Mouse (Mus musculus): ENCODE data around the gene Ints11.

DNA sequence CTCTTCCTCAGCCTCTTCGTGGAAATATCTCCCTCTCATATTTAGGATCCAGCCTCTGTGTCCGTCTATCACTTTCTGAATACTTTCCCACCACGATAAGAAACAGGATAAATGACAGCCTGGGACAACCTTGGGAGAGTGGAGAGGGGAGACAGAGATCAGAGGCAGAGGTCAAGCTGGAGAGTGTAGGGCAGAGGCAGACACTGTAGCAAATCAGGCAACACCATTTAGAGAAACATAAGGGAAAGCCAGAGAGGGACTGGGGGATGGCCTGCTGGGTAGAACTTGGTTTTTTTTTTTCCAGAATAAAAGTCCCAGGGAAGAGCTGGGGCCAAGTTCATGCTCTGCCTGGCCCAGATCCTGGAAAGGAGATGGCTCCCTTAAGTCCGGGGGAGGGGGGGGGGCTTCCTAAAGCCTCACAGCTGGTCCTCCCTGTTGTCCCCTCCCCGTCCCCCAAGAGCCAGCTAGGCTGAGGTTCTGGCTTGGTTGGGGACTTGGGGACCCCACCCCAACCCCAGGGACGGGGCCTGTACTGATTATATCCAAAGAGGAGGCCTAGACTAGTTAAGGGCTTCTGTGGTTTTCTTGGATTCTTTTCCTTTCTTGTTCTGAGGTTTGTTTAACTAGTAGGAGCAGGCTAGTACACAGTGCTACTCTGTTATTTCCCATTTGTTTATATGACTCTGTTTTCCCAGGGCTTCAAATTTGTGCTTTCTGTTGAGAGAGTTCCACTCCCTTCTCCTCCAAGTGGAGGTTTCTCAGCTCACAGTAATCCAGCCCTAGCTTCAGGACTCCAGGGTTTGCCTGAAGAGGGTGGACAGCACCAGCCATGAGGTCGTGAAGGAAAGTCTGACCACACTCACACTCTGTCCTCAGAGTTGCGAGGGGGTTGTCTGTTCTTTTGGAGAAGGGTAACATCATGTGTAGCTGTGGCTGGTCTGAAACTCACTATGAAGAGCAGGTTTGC, 30.9 kb upstream of the Ints11 start:
- TF ChIP-seq GATA1 (IDR thresholded peaks at IDR 0.05; ENCODE audit: borderline replicate concordance, low read length) (no peak), FLI1 (IDR thresholded peaks at IDR 0.05; ENCODE audit: low read length) (no peak)
